Mouse (Mus musculus) A20 (cell line): ENCODE data around the gene Gm36176.
A peak's percentile ranks its signal among the peaks of the same experiment; 100 is the strongest.
"Not testable (repeated sequence)": the region's sequence is repeated elsewhere in the genome, so short reads cannot be mapped to it uniquely, and the experiment has no call there.

ENCODE experiments used
- DNase-seq: peaks from one replicate; pipeline ENCODE4 v3.0.0-alpha.2; 2011; ENCODE audit warnings: low read depth, low spot score

Gene Gm36176

GRCm38 (mm10) chr10:77846503-77846902, at the start of gene Gm36176:
TSS of gene Gm36176 (plus strand) at chr10:77846803.
- DNase-seq, result no peak

DNA sequence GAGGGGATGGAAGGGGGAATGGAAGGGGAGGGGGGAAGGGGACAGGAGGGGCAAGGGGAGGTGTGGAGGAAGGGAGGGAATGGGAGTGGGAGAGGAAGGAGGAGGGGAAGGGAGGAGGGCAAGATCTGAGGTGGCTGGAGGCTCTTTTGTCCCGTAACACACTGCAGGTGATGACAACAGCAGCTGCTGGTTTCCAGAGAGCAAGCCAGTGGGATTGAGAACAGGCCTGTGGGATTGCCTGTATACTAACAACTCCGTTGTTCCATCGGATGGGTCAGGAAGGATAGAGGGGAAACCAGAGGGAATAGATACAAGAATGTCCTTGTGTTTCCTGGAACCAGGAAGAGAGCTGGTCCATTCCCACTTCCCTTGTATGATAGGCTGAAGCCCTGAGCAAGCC, 48.9 kb upstream of the Gm36176 start:
- DNase-seq, result no peak

- not testable (repeated sequence) for DNase-seq
Measured at GRCm38 (mm10) chr10:77798164-77798920, 48.3 kb upstream of the Gm36176 start.

DNA sequence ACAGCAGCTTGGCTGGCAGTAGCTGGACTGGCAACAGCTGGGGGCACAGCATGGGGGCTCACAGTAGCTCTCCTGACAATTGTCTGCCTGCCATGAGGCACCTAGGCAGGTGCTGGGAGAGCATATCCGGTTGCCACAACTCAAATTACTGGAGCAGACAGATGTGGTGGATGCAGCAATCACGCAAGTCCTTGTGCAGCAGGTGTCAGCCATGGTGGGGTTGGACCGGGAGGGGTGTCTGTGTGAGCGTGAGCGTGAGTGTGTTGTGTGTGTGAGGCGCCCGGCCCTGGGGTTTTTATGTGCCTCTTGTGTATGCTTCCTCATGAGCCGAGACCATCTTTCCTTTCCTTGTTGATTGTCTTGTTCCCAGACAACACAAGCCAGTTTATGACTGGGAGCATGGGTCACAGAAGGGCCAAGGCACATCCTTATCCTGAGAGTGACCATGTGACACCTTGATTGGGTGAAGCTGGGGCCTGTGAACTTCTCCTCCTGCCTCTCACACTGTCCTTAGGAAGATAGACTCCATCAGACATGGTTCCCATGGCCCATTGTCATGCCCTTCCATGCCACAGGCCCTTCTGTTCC, 47.6 kb upstream of the Gm36176 start, which contains the start of gene Gm19668:
Gene Gm19668, minus strand, starts transcription at position 213 of the 588 bp plus-strand sequence.
- DNase-seq, result no peak

DNA sequence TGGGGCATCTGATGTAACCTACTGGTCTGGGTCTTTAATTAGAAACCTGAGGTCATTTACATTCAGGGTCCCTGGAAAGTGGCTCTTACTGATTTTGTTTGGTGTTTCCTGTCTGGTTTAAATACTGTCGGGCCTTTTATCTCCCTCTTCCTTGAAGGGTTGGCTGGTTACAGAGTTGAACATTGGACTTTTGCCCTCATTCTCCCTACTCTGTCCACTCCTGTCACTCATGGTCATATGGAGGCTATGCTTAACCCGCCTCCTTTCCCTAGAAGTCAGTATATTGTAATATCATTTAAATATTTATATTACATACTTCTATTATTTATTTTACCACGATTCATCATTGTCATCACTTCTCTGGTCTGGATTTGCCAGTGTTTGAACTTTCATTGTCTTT, 42.5 kb upstream of the Gm36176 start:
- DNase-seq, result no peak

- DNase-seq, result no peak
Measured at GRCm38 (mm10) chr10:77811743-77812142, 34.9 kb upstream of the Gm36176 start, which contains the start of gene Gm9507. TSS of gene Gm9507 (minus strand) at chr10:77811843.

DNA sequence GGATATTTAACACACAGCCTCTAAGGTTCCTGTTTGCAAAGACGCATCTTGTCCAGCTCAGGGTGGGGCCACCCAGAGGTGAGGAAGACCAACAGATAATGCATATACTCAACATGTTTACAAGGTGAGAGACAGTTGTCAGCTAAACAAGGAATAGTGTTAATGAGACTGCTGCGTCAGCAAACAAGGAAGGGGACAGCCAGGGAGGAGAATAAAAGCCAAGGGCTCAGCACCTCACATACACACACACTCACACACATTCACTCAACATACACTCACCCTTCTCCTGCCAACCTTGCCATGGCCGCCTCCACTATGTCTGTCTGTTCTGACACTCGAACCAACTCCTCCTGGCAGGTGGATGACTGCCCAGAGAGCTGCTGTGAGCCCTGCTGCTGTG, 32.2 kb upstream of the Gm36176 start, which contains the start of gene Gm2696:
Gene Gm2696, plus strand, starts transcription at position 301 of the 400 bp plus-strand sequence.
- DNase-seq, result no peak

DNA sequence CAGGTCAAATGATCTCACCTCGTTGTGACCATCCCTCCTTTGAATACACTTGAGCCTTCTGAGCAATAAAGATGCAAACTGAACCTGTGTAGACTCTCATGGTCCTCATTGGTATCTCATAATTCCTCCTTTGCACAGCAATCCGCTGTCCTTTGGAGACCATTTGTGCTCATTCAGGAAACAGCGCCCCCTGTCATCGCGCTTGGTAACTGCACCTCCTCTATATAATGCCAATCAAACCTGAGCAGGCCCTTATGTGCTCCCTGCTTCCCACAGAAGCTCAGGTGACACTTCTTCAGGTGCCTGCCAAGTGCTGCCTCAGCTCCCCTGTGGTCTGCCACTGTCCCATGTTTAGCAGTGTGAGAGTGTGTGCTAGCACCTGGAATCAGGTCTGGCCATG, 31.1 kb upstream of the Gm36176 start:
- peak; percentile 49 for DNase-seq

DNA sequence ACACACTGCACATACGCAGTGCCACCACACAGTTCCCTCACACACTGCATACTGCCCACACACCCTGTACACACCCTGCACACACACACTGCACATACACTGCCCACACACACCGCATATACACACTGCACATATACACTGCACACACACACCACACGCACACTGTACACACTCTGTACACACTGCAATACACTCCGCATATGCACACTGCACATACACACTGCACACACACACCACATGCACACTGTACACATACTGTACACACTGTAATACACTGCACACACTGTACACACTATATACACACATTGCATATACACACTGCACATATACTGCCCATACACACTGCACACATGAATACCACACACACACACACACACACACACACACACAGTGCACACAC, 28.1 kb upstream of the Gm36176 start:
- DNase-seq, result no peak

DNA sequence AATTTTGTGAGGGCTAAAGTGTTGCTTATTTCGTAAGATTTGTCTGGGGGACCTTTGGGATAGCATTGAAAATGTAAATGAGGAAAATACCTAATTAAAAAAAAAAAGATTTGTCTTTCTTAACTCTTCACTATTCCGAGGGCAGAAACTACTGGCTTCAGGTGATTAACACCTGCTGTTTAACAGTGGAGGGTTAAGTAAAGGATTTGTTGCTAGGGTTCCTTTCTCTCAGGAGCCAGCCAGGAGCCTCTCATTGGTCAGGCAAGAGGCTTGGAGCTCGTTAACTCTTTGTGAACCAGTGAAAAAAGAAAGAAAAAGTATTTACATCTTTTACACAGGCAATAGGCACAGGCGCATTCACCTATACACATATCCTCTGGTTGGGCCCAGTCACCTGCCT, 27.4 kb upstream of the Gm36176 start:
- DNase-seq, result no peak

DNA sequence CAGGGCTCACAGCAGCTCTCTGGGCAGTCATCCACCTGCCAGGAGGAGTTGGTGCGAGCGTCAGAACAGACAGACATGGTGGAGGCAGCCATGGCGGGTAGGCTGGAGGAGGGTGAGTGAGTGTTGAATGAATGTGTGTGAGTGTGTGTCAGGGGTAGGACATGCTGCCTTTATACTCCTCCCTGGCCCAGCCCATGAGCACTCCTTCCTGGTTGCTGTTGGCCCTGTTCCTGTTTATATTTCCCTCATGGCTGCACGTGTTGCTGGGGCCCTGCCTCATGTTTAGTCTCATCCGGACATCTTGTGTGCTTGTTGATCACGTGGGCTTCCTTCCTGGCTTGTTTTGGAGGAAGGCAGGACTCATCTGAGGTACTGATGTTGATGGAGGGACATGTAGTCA, 19.7 kb upstream of the Gm36176 start, which contains the start of gene Krtap10-4:
Gene Krtap10-4, minus strand, starts transcription at position 145 of the 400 bp plus-strand sequence.
- no peak for DNase-seq

GRCm38 (mm10) chr10:77835647-77836046, 11.0 kb upstream of the Gm36176 start, which contains the start of gene Krtap10-10:
TSS of gene Krtap10-10 (plus strand) at chr10:77835947.
- no peak for DNase-seq

DNA sequence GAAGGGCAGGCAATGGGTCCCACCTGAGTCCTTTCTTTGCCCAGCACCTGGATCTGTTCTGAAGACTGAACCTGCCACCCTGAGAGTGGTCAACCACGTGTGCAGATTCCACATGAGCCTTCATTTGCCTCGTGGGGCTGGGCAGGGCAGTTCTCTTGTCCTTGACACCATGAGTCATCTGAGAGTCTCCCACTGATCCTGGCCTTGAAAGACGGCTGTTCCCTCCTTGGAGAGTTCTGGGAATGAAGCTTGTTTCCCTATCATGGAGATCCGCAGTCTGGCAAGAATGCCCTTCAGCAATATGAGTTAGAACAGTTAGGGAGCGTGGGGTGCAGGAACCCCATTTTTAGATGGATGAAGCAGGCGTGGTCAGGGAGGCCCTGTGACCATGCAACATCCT, 7.6 kb upstream of the Gm36176 start:
- no peak for DNase-seq

DNA sequence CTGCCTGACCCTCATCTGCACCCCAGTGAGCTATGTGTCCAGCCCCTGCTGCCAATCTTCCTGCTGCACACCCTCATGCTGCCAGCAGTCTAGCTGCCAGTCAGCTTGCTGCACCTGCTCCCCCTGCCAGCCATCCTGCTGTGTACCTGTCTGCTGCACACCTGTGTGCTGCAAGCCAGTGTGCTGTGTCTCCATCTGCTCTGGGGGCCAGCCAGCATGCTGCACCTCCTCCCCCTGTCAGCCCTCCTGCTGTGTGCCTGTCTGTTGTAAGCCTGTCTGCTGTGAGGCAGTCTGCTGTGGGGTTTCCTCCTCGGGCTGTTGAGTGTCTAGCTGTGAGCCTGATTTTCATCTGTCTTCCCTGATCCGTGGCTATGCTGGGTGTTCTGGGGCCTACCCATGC, 358 bp downstream of the Gm36176 start:
- DNase-seq, result no peak

GRCm38 (mm10) chr10:77847538-77847937, 935 bp downstream of the Gm36176 start:
- DNase-seq, result no peak

DNA sequence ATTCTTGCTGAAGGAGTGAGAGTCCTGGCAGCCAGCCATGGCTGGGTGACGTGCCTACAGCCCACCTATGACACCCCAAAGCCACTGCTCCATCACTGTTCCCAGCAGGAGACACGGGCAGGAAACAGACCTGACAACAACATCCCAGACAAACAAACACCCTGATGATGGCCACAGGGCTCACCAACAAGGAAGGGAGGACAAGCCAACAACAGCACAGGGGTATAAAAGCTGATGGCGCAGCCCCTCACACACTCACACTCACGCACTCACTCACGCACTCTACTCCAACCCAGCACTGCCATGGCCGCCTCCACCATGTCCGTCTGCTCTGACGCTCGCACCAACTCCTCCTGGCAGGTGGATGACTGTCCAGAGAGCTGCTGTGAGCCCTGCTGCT, 6.0 kb downstream of the Gm36176 start, which contains the start of gene Gm10318:
Gene Gm10318, plus strand, starts transcription at position 301 of the 400 bp plus-strand sequence.
- DNase-seq, result no peak

DNA sequence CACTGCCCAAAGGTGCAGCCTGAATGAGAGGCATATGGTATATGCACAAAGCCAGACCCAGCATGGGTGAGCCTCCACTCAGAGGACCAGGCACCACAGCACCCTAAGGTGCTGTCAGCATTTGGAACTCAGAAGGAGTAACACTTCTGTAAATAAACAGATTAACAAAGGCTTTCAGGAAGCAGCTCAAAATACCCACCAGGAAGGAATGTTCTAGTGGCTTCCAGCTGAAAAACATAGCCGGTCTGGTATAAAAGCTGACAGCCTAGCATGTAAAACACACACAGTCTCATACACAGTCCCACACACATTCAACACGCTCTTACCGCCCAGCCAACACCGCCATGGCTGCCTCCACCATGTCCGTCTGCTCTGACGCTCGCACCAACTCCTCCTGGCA, 15.1 kb downstream of the Gm36176 start, which contains the start of gene Gm3285:
Gene Gm3285, plus strand, starts transcription at position 301 of the 400 bp plus-strand sequence.
- DNase-seq, result no peak

- peak; percentile 94 for DNase-seq
Measured at GRCm38 (mm10) chr10:77864067-77864761, 17.6 kb downstream of the Gm36176 start.

DNA sequence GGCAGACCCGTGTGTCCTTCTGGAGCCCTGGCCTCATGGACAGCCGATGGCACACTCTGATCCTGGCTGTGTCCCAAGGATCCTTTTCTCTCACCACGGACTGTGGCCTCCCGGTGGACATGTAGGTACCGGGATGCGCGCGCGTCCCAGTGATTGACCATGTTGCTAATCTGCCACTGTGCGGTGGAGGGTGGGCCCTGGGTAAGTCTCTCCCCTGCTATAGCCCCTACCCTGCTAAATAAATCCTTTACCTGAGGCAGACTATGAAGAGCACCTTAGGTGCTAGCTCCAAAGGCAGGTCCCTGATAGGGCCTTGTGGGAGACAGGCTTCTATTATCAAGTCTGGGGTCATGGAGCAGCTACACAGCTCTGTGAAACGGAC, 18.1 kb downstream of the Gm36176 start:
- no peak for DNase-seq

DNA sequence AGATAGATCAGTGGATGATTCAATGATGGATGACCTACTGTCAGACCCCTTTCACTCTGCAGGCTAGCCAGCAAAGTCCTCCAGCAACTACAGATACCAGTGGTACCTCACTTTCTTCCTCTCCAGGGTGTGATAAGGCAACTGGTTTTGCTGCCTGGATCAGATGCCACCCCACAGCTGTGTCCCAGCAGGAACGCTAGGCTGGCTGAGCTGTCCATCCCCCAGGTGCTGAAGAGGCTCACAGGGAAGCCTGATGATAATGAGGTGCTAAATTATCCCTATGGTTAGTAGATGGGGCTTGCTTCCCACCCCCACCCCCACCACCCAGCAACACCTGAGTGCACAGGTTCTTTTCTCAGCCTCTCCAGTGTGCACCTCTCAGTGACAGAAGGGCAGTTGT, 20.9 kb downstream of the Gm36176 start:
- DNase-seq, result no peak

DNA sequence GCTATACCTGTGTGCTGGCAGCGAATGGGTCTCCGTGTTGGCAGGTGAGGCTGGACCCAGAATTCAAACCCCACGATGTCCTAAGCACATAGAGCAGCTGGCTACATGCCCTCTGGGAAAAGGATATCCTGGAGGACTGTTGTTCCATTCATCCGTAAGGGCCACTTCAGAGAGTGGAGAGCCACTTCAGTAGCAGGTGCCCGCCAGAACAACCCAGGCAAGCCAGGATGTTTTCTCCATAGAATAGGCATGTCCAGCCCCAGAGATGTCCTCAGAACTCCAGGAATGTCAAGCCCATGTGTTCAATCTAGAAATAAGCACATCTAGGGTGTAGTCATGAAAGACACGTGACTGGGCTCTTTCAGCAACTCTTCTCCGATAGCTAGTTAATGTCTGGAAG, 23.0 kb downstream of the Gm36176 start:
- DNase-seq, result no peak

DNA sequence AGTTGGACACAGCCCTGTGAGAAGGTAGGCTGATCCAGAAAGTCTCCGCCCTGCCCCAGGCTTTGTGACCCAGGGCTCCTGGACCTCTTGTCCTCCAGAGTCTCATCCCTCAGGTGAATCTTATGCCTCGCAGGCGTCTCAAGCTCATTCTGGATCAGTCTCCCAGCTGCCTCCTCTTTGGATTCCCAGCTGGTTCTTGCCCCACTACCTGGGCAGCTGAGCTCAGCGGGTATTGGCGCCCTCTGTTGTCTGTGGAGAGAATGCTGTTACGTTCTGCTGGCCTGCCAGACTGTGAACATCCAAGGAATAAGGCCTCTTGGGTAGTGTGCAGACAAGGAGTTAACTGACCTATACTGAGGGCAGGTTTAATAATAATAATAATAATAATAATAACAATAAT, 32.4 kb downstream of the Gm36176 start:
- peak; percentile 17 for DNase-seq
